Mouse (Mus musculus) naive thymus-derived CD4-positive, alpha-beta T cell, adult 2 months (primary cell): Measurements from ENCODE around the gene Lum.

Experiments used
- DNase-seq: peaks from one replicate; pipeline ENCODE4 v3.0.0-alpha.2; 2011; ENCODE audit warnings: low read depth

Gene Lum

DNA sequence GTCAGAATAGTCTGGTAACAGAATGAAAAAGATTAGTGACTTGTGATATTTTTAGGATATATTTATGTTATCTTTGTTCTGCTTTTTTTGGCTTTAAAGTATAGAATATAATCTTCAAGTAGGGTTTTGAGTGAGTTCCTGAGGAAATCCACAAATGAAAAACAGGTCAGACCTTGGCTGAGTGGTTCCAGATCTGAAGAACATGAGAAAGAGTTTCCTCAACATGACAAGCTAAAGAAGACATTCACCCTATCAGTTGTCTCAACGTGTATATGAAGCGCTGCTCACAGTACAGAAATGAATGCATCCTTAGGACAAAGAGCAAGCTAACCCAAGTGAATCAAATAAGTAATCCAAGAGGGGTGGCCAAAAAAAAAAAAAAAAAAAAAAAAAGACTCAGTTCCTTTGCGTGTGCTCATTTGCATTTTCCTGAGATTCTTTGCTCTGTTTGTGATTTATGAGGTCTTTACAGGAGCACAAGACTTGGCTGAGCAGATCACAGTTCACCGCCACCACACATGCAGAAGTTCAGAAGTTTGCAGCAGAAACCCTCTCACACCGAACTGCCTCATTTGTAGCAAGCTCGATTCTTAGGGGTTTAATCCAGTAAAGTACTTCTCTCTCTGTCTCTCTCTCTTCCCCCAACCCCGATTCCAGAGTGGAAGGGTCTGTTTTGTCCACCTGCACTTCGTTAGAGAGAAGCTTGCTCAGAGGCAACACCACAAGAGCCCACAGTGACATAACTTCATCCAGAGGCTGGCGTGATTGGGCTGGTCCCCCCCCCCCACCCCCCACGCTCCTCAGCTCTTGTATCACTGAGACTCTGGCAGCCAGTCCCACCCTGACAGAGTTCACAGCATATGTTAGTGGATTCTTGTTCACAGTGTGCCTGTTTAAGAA, at the start of gene Lum:
Lum (plus strand) TSS at position 172 of the 900 bp plus-strand sequence.
- DNase-seq, result no peak

- DNase-seq, result no peak
Observed at GRCm38 (mm10) chr10:97523366-97523765, 41.6 kb upstream of the Lum start.

- no peak for DNase-seq
Observed at GRCm38 (mm10) chr10:97535697-97536096, 29.2 kb upstream of the Lum start.

DNA sequence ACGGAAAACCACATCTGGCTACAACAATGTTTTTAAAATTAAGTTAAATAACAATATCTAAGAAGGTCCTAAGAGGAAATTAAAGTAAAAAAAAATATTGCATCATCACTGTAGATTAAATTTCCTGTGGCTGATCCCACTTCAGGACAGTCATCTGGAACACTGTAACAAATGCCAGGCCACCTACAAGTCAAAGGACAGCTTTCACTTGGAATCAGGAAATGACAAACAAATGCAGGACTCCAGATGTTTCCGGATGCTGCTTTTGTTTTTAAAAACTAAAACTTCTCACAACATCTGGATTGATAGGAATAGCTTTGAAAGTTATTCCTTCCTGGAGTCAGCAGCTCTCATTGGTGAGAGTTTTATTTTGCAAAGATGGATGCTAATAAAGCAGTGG, 28.0 kb upstream of the Lum start:
- no peak for DNase-seq

- no peak for DNase-seq
Observed at GRCm38 (mm10) chr10:97538202-97538601, 26.7 kb upstream of the Lum start.

DNA sequence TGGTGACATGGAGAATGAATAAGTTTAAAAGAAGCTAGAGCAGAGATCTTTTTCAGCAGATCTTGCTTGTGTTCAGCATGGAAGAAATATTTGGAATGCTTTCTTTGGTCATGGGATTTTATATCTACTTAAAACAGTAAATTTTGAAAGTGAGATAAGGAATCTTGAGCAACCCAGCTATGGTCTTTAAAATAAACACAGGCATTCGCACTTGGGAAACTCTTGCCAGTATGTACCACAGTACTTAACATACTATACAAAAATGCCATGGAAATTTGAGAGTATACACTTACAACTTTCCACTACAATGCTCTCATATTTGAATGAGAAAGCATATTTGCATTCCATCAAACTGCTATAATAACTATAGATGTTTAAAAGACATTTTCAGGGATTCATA, 17.2 kb upstream of the Lum start:
- no peak for DNase-seq

GRCm38 (mm10) chr10:97567489-97568135, 2.7 kb downstream of the Lum start:
- DNase-seq, result no peak

DNA sequence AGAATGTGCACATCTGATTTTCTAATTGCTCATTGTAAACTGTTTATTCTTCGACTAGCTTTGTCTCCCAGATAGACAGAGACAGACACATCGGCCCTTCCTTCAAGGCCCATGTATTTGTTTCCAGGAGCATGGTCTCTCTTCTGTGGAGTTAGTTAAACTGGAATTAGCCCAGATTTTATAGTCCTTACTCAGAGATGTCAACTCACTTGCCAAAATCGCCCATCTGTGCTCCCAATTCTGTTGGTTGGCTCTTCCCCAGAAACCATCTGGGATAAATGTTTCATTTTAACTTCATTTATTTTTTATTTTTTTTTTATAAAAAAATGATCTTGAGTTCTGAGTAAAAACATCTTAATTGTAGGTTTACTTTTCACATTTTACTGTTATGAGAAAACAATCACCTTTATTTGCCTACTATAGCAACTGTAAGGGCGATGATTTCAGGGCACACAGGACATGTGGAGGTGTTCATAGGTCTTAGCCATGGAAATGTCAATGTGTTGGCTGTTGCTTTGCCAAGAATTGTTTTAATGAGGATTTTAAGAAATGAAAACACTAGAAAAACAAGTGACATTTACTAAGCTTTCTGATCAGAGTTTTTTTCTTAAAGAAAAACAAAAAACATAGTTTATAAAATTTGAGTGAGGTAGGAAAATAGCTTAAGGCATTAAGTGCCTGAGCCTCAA, 17.8 kb downstream of the Lum start:
- DNase-seq, result no peak

DNA sequence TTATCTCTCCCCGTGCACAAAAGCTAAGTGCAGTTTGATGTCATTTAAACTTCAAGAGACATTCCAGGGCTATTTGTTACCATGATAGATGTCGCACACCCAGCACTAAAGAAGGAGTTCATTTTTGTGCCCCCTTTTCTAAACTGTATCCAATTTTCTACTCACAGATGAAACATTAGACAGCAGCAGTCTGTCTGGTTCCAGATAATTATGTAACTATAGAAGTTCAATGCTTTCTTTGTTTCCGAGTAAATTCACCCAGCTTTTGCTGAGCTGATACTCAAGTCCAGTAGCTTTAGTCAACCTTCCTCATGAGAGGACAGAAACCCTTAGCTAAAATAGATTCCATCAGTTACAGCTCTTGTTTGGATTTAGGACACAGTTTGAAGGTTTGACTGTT, 19.2 kb downstream of the Lum start:
- DNase-seq, result no peak

DNA sequence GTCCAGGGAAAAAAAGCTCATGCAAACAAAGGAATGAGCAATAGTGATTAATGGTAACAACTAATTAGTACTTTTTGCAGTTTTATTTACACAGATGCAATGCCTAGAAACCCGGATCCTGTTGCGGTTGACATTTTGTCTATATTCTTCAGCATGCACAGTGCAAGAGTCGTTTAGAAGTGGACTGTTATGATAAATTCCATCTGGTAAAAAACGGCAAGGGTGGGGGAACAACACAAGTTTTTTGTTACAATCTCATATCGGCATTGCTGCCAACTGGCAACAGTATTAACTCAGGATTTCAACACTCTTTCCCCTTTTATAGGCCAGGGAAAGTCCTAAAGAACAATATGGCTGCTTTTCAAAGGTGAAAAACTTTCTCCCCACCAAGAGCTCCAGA, 22.2 kb downstream of the Lum start:
- DNase-seq, result no peak

DNA sequence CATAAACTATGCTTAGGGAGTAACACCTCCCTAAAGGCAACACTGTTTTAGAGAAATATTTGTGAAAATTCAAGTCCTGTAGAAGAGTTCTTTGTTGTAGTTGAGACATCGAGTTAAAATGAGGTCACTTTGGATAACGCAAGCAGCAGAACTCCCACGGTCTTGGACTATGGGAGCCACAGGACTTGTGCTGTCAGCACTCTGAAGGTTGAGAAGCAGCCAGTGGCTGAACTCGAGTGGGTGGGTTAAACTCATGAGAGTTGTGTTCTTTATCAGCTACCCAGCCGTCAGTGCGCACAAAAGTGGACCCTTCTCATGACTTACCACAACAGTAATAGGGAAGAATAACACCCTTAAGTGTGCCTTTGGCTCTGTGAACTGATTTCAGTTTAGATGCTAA, 24.6 kb downstream of the Lum start:
- no peak for DNase-seq

GRCm38 (mm10) chr10:97591036-97591435, 26.1 kb downstream of the Lum start:
- DNase-seq, result no peak

DNA sequence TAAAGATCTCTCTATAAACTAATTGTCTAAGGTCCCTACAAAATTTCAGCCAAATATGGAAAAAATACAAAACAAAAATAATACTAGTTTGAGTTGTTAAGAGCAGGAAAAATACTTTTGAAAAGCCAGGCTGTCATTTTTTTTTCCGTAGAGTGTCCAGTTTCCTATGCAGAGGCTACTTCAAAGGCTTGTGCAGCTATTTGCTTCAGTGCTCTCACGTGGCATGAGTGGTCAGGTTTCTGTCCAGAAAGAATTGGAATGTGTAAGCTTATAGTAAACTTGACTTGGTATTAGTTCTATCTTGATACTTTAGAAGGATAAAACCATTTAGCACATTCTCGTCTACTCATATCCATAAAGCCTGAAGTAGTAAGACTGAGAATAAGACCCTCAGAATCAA, 26.8 kb downstream of the Lum start:
- no peak for DNase-seq

- DNase-seq, result no peak
Observed at GRCm38 (mm10) chr10:97595680-97596079, 30.8 kb downstream of the Lum start.

DNA sequence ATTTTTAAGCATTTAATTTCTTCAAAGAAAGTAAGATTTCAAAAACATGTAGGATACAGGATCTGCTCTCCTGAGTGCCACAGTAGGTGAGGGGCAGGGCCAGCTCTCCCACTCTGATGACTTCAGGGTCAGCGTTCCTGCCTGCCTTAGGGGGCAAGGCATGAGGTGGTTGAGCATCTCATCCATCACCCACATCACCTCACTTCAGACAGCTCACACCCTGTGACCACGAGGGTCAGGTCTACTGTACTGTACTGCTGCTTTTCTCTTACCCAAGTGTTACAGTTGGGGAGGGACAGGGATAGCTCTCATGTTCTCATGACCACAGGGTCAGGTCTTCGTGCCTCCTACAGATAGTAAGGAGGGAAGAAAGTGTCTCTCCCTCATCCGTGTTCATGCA, 36.8 kb downstream of the Lum start:
- DNase-seq, result no peak

- no peak for DNase-seq
Observed at GRCm38 (mm10) chr10:97603256-97603655, 38.3 kb downstream of the Lum start.

GRCm38 (mm10) chr10:97606579-97606978, 41.7 kb downstream of the Lum start, which contains the start of gene Kera:
Gene Kera (plus strand): TSS chr10:97606879.
- DNase-seq, result no peak
